Mouse (Mus musculus): ENCODE measurements around the gene Wipf2. TPM values are rescaled to one million over a fixed set of nuclear protein-coding genes. Genes with fewer than 3 reads are reported as not detected.
"Not testable (repeated sequence)": the region's sequence is repeated elsewhere in the genome, so short reads cannot be mapped to it uniquely, and the experiment has no call there.

Wipf2 gene
- polyA plus RNA-seq, 1 experiment, result 11.4 TPM

GRCm38 (mm10) chr11:98905033-98905432, 41.6 kb downstream of the Wipf2 start:
- Histone ChIP-seq H3K27ac (ENCODE audit: insufficient read depth, low read length) (no peak overlapping the region), H3K4me3 (ENCODE audit: insufficient read depth, low read length) (no peak overlapping the region), H3K4me1 (ENCODE audit: control insufficient read depth, insufficient read depth, low read length) (0 out of 2 replicates have a peak, but pooled peaks cover 4% of the 10 kb centered on the region)
- TF ChIP-seq POLR2A (IDR thresholded peaks at IDR 0.05; ENCODE audit: low read depth, low read length) (no peak), CTCF (IDR thresholded peaks at IDR 0.05; ENCODE audit: borderline replicate concordance, insufficient read depth, low read length) (no peak)

- Histone ChIP-seq H3K4me1 (ENCODE audit: control insufficient read depth, insufficient read depth, low read length) (0 out of 2 replicates have a peak, but pooled peaks cover 4% of the 10 kb centered on the region), H3K27ac (ENCODE audit: insufficient read depth, low read length) (no peak overlapping the region), H3K4me3 (ENCODE audit: insufficient read depth, low read length) (no peak overlapping the region)
- no peak for TF ChIP-seq POLR2A (IDR thresholded peaks at IDR 0.05; ENCODE audit: low read depth, low read length)
- no peak for TF ChIP-seq CTCF (IDR thresholded peaks at IDR 0.05; ENCODE audit: borderline replicate concordance, insufficient read depth, low read length)
Measured at GRCm38 (mm10) chr11:98905583-98905982, 42.1 kb downstream of the Wipf2 start.

GRCm38 (mm10) chr11:98907063-98907436, 43.6 kb downstream of the Wipf2 start:
- 0 out of 2 replicates have a peak, but pooled peaks cover 4% of the 10 kb centered on the region for H3K4me1 ChIP-seq (ENCODE audit: control insufficient read depth, insufficient read depth, low read length)
- no peak overlapping the region for H3K4me3 ChIP-seq (ENCODE audit: insufficient read depth, low read length)
- TF ChIP-seq CTCF (IDR thresholded peaks at IDR 0.05; ENCODE audit: borderline replicate concordance, insufficient read depth, low read length) (no peak), POLR2A (IDR thresholded peaks at IDR 0.05; ENCODE audit: low read depth, low read length) (no peak)
- H3K27ac ChIP-seq (ENCODE audit: insufficient read depth, low read length), result no peak overlapping the region

- Histone ChIP-seq H3K4me1 (ENCODE audit: control insufficient read depth, insufficient read depth, low read length) (0 out of 2 replicates have a peak, but pooled peaks cover 4% of the 10 kb centered on the region), H3K4me3 (ENCODE audit: insufficient read depth, low read length) (peak within 1 kb of the TSS; percentile 79), H3K27ac (ENCODE audit: insufficient read depth, low read length) (no peak within 1 kb of the TSS)
- TF ChIP-seq CTCF (IDR thresholded peaks at IDR 0.05; ENCODE audit: borderline replicate concordance, insufficient read depth, low read length) (no peak), POLR2A (IDR thresholded peaks at IDR 0.05; ENCODE audit: low read depth, low read length) (no peak)
Measured at GRCm38 (mm10) chr11:98907437-98908173, 44.2 kb downstream of the Wipf2 start, which contains the start of gene Cdc6. Gene Cdc6, plus strand, starts transcription at chr11:98907801.

GRCm38 (mm10) chr11:98909654-98910053, 46.2 kb downstream of the Wipf2 start:
- 0 out of 2 replicates have a peak, but pooled peaks cover 4% of the 10 kb centered on the region for H3K4me1 ChIP-seq (ENCODE audit: control insufficient read depth, insufficient read depth, low read length)
- H3K4me3 ChIP-seq (ENCODE audit: insufficient read depth, low read length), result peak overlapping the region; percentile 1; the same call in 1 of the 2 replicates
- no peak overlapping the region for H3K27ac ChIP-seq (ENCODE audit: insufficient read depth, low read length)
- no peak for TF ChIP-seq POLR2A (IDR thresholded peaks at IDR 0.05; ENCODE audit: low read depth, low read length)

GRCm38 (mm10) chr11:98910415-98910814, 47.0 kb downstream of the Wipf2 start:
- TF ChIP-seq POLR2A (IDR thresholded peaks at IDR 0.05; ENCODE audit: low read depth, low read length) (no peak), CTCF (IDR thresholded peaks at IDR 0.05; ENCODE audit: borderline replicate concordance, insufficient read depth, low read length) (no peak)
- H3K4me1 ChIP-seq (ENCODE audit: control insufficient read depth, insufficient read depth, low read length), result 0 out of 2 replicates have a peak, but pooled peaks cover 4% of the 10 kb centered on the region
- H3K4me3 ChIP-seq (ENCODE audit: insufficient read depth, low read length), result no peak overlapping the region
- no peak overlapping the region for H3K27ac ChIP-seq (ENCODE audit: insufficient read depth, low read length)

GRCm38 (mm10) chr11:98911498-98911897, 48.1 kb downstream of the Wipf2 start:
- Histone ChIP-seq H3K4me3 (ENCODE audit: insufficient read depth, low read length) (no peak overlapping the region), H3K4me1 (ENCODE audit: control insufficient read depth, insufficient read depth, low read length) (0 out of 2 replicates have a peak, but pooled peaks cover 4% of the 10 kb centered on the region), H3K27ac (ENCODE audit: insufficient read depth, low read length) (no peak overlapping the region)
- TF ChIP-seq POLR2A (IDR thresholded peaks at IDR 0.05; ENCODE audit: low read depth, low read length) (no peak), CTCF (IDR thresholded peaks at IDR 0.05; ENCODE audit: borderline replicate concordance, insufficient read depth, low read length) (no peak)

- Histone ChIP-seq H3K27ac (ENCODE audit: insufficient read depth, low read length) (no peak overlapping the region), H3K4me3 (ENCODE audit: insufficient read depth, low read length) (no peak overlapping the region), H3K4me1 (ENCODE audit: control insufficient read depth, insufficient read depth, low read length) (peaks cover 10% of the 10 kb centered on the region; the same call in 1 of the 2 replicates)
- TF ChIP-seq POLR2A (IDR thresholded peaks at IDR 0.05; ENCODE audit: low read depth, low read length) (no peak), CTCF (IDR thresholded peaks at IDR 0.05; ENCODE audit: borderline replicate concordance, insufficient read depth, low read length) (no peak)
Measured at GRCm38 (mm10) chr11:98914196-98914595, 50.8 kb downstream of the Wipf2 start.

- not testable (repeated sequence) for H3K27ac ChIP-seq (ENCODE audit: insufficient read depth, low read length); H3K4me3 ChIP-seq (ENCODE audit: insufficient read depth, low read length); H3K4me1 ChIP-seq (ENCODE audit: control insufficient read depth, insufficient read depth, low read length)
Measured at GRCm38 (mm10) chr11:98916376-98916775, 52.9 kb downstream of the Wipf2 start.

GRCm38 (mm10) chr11:98917428-98918005, 54.1 kb downstream of the Wipf2 start:
- Histone ChIP-seq H3K27ac (ENCODE audit: insufficient read depth, low read length) (no peak overlapping the region), H3K4me1 (ENCODE audit: control insufficient read depth, insufficient read depth, low read length) (peaks cover 11% of the 10 kb centered on the region)

More at GRCm38 (mm10) chr11:98917428-98918005, 54.1 kb downstream of the Wipf2 start:
- no peak for TF ChIP-seq CTCF (IDR thresholded peaks at IDR 0.05; ENCODE audit: borderline replicate concordance, insufficient read depth, low read length)
- no peak for TF ChIP-seq POLR2A (IDR thresholded peaks at IDR 0.05; ENCODE audit: low read depth, low read length)
- H3K4me3 ChIP-seq (ENCODE audit: insufficient read depth, low read length), result no peak overlapping the region

Data from embryonic fibroblast, embryonic 13.5 days (primary cell).